Mouse (Mus musculus): ENCODE results near the gene Calhm3. TPM values are rescaled to one million over a fixed set of nuclear protein-coding genes. Genes with fewer than 3 reads are reported as not detected.

The Calhm3 gene
- total RNA-seq (2023) = not detected

DNA sequence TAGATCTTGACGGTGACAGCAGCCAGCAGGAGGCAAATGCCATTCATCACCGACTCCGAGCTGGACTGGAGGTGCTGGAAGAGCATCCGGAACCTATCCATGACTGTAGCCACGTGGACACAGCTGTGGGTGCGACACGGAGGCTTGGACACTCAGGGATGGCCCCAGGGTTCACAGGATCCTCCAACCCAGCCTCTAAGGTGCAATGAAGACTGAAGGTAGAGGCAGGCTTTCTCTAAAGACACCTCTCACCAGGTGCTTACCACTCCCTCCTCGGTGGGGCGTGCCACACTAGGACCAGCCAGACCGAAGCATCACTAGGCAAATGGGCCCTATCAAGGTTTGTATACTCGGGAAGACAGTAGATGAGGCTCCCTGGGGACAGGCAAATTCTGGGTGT lies at the start of gene Calhm3:
Gene Calhm3 (minus strand): TSS at position 101 of the 400 bp plus-strand sequence.

DNA sequence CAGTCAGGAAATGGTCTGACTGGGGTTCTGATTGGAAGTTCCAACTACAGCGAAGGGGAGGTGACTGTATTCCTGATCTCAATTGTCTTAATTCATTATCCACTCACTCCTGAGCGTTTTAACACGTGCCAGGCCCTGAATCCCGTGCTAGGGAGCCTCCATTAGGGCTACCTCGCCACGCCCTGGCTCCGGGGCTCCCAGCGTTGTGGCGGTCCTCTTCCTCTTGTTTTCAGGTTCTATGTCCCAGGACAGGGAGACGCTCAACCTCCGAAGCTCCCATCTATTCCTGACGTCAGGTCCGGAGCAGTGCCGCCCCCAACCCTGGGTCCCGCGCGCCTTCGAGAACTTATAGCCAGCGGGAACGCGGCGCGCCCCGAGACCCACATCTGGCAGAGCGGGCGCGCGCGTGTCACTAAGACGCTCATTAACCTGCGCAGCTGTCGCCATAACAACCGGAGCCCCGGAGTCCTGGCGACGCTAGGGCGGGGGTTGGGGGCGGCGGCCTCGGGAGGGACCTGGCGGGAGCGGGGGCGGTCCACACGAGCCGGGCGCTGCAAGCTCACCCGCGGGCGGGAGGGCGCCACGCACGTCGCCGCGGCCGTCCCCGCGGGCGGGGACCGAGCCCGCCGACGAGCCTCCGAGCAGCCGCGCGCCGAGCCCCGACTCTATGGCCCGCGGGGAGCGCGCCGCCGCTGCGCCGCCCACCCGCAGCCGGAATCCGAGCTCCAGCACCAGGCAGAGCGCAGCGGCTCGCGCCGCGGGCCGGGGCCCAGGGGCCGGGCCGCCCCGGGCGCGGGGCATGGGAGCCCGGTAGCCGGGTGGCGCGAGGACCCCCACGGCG lies 21.1 kb upstream of the Calhm3 start, which contains the start of gene Neurl1a:
Gene Neurl1a (plus strand): TSS at position 390 of the 841 bp plus-strand sequence.

DNA sequence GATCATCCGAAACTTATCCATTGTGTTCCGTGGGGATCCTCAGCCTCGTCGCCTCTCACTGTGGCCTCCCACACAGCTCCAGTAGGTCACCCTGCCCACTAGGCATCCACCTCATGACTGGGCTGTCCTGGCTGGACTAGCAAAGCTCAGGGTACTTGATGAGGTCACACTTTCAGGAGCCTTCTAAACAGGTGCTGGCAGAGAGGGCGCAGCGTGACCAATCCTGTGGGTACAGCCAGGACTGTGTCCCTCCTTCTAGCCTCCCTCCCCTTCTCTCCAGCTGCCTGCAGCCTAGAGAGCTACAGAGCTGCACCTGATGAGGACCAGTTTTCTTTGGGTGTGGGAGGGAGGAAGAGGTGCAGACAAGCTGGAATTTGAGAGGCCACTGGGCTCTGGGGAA lies 13.4 kb downstream of the Calhm3 start, which contains the start of gene Calhm1:
Gene Calhm1 (minus strand): TSS at position 101 of the 400 bp plus-strand sequence.

DNA sequence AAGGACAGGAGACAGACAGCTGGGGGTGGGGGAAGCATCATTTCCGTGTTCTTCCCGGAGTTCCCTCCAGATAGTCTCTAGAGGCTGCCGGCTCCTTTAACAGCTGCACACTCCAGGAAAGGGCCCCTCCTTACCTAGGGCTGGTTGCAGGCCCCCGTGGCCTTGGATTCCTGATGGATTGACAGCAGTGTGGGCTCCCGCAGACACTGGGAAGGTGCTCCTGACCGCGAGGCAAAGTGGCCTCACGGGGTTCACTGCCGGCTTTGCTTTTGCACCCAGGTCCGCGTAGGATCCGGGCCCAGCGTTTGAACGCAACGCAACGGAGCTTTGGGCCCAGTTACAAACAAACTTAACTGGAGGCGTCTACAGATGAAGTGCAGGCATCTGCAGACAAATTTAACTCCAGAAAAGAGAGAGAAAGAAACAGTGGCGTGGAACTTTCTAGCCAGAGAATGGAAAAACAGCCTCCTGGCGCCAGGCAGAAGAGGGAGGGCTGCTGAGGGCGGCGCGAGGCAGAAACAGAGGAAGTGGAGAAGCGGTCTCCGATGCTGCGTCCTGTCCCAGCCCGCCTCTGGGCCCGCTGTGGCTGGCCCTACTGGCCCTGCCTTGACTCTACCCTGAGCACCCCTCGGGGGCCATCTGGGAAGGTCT lies 19.7 kb downstream of the Calhm3 start, which contains the start of gene Calhm2:
Gene Calhm2 (minus strand): TSS at position 524 of the 651 bp plus-strand sequence.

Other genes with a start within 250 kb of the Calhm3 start
- not detected for gene Ina, start 143.1 kb downstream of the Calhm3 start, total RNA-seq (2023)
- gene Nt5c2, start 142.6 kb downstream of the Calhm3 start, total RNA-seq (2023) = 91.2 TPM
- 17.9 TPM for gene Pcgf6, start 106.9 kb downstream of the Calhm3 start, total RNA-seq (2023)
- gene Taf5, start 90.0 kb downstream of the Calhm3 start, total RNA-seq (2023) = 14.7 TPM
- 171 TPM for gene Usmg5, start 67.1 kb downstream of the Calhm3 start, total RNA-seq (2023)
- 41.1 TPM for gene Pdcd11, start 67.0 kb downstream of the Calhm3 start, total RNA-seq (2023)
- gene Calhm2, start 19.5 kb downstream of the Calhm3 start, total RNA-seq (2023) = 5.8 TPM
- not detected for gene Calhm1, start 13.5 kb downstream of the Calhm3 start, total RNA-seq (2023)
- gene Neurl1a, start 21.1 kb upstream of the Calhm3 start, total RNA-seq (2023) = not detected

All from CD4-positive naive resting alpha-beta T cell, adult 76 days (primary cell).